Mouse (Mus musculus) hindbrain, postnatal 0 days (tissue): ENCODE measurements around the gene Arl6ip4. TPM values are rescaled to one million over a fixed set of nuclear protein-coding genes. Genes with fewer than 3 reads are reported as not detected.

Source experiments
- ATAC-seq: fragments of 200-750 bp; cut with Nextera tagmentation; 2 replicates; pipeline ENCODE4 v1.8.0; 2017; ENCODE audit warnings: mild to moderate bottlenecking, moderate TSS enrichment, moderate library complexity
- DNase-seq: peaks from one replicate; pipeline ENCODE4 v3.0.0-alpha.2; 2015; ENCODE audit warnings: low spot score
- H3K27ac ChIP-seq: fragments of 300-500 bp; sonication (generic); 2 replicates; pipeline ENCODE4 v1.5.1; 2014; ENCODE audit warnings: mild to moderate bottlenecking
- H3K27me3 ChIP-seq: fragments of 300-500 bp; sonication (generic); 2 replicates; pipeline ENCODE4 v1.6.1; 2014; ENCODE audit warnings: low read length, mixed read lengths; ENCODE audit not compliant: insufficient read depth
- H3K36me3 ChIP-seq: fragments of 300-500 bp; sonication (generic); 2 replicates; pipeline ENCODE4 v1.6.1; 2014; ENCODE audit warnings: low read length, mixed read lengths; ENCODE audit not compliant: insufficient read depth
- H3K4me1 ChIP-seq: fragments of 300-500 bp; sonication (generic); 2 replicates; pipeline ENCODE4 v1.6.1; 2014; ENCODE audit warnings: antibody characterized with exemption, low read length, mixed read lengths; ENCODE audit not compliant: insufficient read depth
- H3K4me2 ChIP-seq: fragments of 300-500 bp; sonication (generic); 2 replicates; pipeline ENCODE4 v1.6.1; 2014; ENCODE audit warnings: low read depth, mild to moderate bottlenecking, low read length, moderate library complexity, mixed read lengths
- H3K4me3 ChIP-seq: fragments of 300-500 bp; sonication (generic); 2 replicates; pipeline ENCODE4 v1.5.1; 2014; ENCODE audit warnings: low read length
- H3K9ac ChIP-seq: fragments of 300-500 bp; sonication (generic); replicated peaks from 2 replicates; pipeline ENCODE4 v1.6.1; 2014; ENCODE audit warnings: mild to moderate bottlenecking, low read length, moderate library complexity, mixed read lengths
- H3K9me3 ChIP-seq: fragments of 300-500 bp; sonication (generic); 2 replicates; pipeline ENCODE4 v1.6.1; 2016; ENCODE audit warnings: low read length, mixed read lengths
- CTCF ChIP-seq: IDR thresholded peaks from 2 replicates; pipeline ENCODE4 v1.5.1; 2016; ENCODE audit warnings: antibody characterized with exemption, control low read depth, low read depth
- WGBS: fragments of 180-500 bp; shearing (Covaris S2); extraction: QIAGEN DNeasy Blood & Tissue Kit; methylation state at CpG from one replicate; pipeline ENCODE4 v1.1.7; 2014; 5-methylcytosine and 5-hydroxymethylcytosine counted together
- polyA plus RNA-seq: library from polyadenylated mRNA; unstranded; fragments of >200 nt; fragmentation: Nextera tagmentation; extraction: Ambion mirVana; gene quantifications from 2 replicates; pipeline ENCODE4 v1.2.1, GENCODE M21; 2015
- total RNA-seq: library from RNA; depleted of rRNA; stranded (reverse); fragments of >200 nt; gene quantifications from 2 replicates; pipeline ENCODE4 v1.2.3, GENCODE M21; 2014

Arl6ip4 gene
- total and polyA plus RNA-seq, 2 experiments from 2014 or later, result 32.5 to 121 TPM

DNA sequence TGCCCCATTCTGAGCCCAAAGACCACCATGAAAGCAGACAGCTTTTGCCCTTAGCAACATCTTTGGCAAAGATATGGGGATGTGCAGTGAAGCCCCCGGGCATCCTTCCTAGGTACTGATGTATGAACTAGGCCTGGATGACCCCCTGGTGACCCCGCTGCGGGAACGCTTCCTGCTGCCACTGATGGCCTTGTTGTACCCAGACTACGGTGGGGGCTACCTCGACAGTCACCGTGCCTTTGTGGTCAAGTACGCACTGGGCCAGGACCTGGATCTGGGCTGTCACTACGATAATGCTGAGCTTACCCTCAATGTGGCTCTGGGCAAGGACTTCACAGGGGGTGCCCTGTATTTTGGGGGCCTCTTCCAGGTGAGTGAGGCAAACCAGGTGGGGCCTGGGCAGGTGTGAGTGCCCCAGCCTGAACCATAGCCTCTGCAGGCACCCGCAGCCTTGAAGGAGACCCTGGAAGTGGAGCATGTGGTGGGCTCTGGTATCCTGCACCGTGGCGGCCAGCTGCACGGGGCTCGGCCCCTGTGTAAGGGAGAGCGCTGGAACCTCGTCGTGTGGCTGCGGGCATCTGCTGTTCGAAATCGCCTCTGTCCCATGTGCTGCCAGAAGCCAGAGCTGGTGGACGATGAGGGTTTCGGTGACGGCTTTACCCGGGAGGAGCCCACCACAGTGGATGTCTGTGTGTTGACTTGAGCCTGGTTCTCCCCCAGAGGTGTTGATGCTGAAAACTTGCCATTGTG is 1.4 kb upstream of the Arl6ip4 start:
- no peak overlapping the region for H3K4me2 ChIP-seq
- no peaks in the 10 kb centered on the region; the same call in 1 of the 2 replicates for H3K36me3 ChIP-seq
- H3K27ac ChIP-seq, result no peak overlapping the region
- H3K9me3 ChIP-seq, result no peaks in the 10 kb centered on the region
- peaks cover 17% of the 10 kb centered on the region for H3K4me1 ChIP-seq
- ATAC-seq, result no peak
- 91% methylated on average over 24 of the region's 24 CpGs for WGBS
- no peaks in the 10 kb centered on the region for H3K27me3 ChIP-seq
- no peak for DNase-seq
- TF ChIP-seq CTCF, result no peak
- no peak overlapping the region for H3K4me3 ChIP-seq
- no peak overlapping the region for H3K9ac ChIP-seq

DNA sequence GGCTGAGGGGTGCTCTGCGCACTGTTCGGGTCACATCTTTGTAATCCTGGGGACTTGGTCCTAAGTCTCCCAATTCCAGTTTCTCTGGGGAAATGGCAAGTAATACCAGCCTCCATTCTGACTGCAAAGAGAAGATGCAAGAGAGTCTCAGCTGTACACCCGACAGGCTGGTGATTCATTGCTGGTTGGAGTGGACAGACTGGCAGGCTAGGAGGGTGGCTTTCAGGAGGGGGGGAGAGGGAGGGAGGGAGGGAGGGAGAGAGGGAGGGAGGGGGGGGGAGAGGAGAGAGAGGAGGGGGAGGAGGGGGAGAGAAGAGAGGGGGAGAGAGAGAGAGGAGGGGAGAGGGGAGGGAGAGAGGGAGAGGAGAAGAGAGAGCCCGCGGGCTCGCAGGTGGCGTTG is 358 bp upstream of the Arl6ip4 start:
- Histone ChIP-seq H3K9me3 (no peaks in the 10 kb centered on the region), H3K4me2 (peak overlapping the region; percentile 99), H3K27me3 (no peaks in the 10 kb centered on the region), H3K36me3 (peaks cover 10% of the 10 kb centered on the region; the same call in 1 of the 2 replicates), H3K9ac (peak overlapping the region; percentile 92), H3K27ac (peak overlapping the region; percentile 86; the same call in 1 of the 2 replicates), H3K4me3 (peak overlapping the region; percentile 91), H3K4me1 (peaks cover 17% of the 10 kb centered on the region)
- ATAC-seq (no peak), DNase-seq (no peak)
- WGBS, result 23% methylated on average over 7 of the region's 7 CpGs
- TF ChIP-seq CTCF, result no peak

- no peak for TF ChIP-seq CTCF
- 70% methylated on average over 5 of the region's 5 CpGs for WGBS
- Histone ChIP-seq H3K27ac (no peak overlapping the region), H3K4me3 (no peak overlapping the region), H3K9me3 (no peaks in the 10 kb centered on the region), H3K27me3 (no peaks in the 10 kb centered on the region), H3K4me2 (no peak overlapping the region), H3K36me3 (peaks cover 26% of the 10 kb centered on the region), H3K4me1 (peaks cover 10% of the 10 kb centered on the region), H3K9ac (no peak overlapping the region)
- no peak for ATAC-seq
- no peak for DNase-seq
Observed at GRCm38 (mm10) chr5:124119204-124119603, 3.3 kb downstream of the Arl6ip4 start.

DNA sequence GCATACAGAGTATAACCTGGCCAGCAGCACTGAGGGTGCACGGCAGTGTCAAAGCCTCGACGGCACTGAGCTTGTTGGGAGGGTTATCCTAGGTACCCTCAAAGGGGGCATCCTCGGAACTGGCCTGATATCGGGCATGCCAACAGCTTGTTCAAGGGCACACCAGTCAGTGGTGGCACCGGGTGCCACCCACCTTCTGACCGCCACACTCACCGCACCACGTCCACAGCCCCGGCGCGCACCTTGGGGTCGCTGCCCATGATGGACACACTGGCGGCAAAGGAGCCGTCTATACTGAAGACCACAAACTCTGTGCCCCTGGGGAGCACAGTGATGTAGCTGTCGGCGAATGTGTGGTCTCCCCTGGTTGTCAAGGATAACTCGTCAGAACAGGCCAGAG is 6.5 kb downstream of the Arl6ip4 start:
- ATAC-seq (no peak), DNase-seq (no peak)
- Histone ChIP-seq H3K27ac (no peak overlapping the region), H3K9me3 (no peaks in the 10 kb centered on the region), H3K4me1 (no peaks in the 10 kb centered on the region), H3K36me3 (peaks cover 37% of the 10 kb centered on the region), H3K27me3 (no peaks in the 10 kb centered on the region), H3K4me2 (no peak overlapping the region), H3K4me3 (no peak overlapping the region), H3K9ac (no peak overlapping the region)
- WGBS, result 84% methylated on average over 18 of the region's 18 CpGs
- TF ChIP-seq CTCF, result no peak

DNA sequence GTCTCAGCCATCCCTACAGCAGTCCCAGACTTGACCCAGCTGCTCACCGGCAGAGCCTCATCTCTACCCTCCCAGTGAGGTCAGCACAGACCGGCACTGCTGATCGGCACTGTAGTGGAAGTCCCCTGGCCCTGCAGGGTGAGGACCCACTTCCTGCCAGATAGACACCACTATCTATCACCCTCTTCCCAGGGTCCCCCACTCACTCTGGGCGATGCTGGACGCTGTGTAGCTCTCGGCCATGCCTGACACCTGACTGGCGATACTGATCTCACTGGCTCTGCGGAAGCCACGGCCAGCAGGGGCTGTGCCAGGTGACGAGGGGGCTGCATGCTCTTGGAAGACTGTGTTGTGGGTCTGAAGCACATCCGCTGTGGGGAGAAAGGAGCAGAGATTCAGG is 9.2 kb downstream of the Arl6ip4 start:
- no peaks in the 10 kb centered on the region for H3K4me1 ChIP-seq
- 90% methylated on average over 11 of the region's 11 CpGs for WGBS
- no peak overlapping the region for H3K9ac ChIP-seq
- TF ChIP-seq CTCF, result no peak
- ATAC-seq, result no peak
- no peak overlapping the region for H3K4me2 ChIP-seq
- no peak overlapping the region for H3K27ac ChIP-seq
- H3K36me3 ChIP-seq, result peaks cover 51% of the 10 kb centered on the region
- no peaks in the 10 kb centered on the region for H3K27me3 ChIP-seq
- no peak overlapping the region for H3K4me3 ChIP-seq
- no peak for DNase-seq
- H3K9me3 ChIP-seq, result no peaks in the 10 kb centered on the region

DNA sequence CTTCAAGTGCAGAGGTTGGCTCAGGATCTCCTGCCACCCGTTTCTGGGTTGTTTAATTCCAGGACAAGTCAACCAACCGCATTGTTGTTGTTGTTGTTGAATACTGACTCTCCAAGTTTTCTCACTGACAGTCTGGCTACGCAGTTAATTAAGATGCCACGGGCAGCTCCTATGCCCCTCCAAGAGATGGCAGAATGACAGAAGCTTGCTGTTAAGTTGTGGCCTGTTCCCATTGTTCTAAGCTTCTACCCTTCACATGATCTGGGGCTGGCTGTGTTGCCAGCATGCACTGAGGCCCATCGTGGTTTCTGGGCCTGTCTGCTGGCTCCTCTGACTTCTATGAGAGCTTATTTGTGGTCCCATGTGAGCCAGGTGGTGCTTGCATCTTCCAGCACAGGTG is 18.4 kb downstream of the Arl6ip4 start:
- H3K4me1 ChIP-seq, result no peaks in the 10 kb centered on the region
- no peaks in the 10 kb centered on the region for H3K9me3 ChIP-seq
- H3K4me2 ChIP-seq, result no peak overlapping the region
- 57% methylated on average over 5 of the region's 5 CpGs for WGBS
- no peak overlapping the region for H3K4me3 ChIP-seq
- peaks cover 38% of the 10 kb centered on the region; the same call in 1 of the 2 replicates for H3K36me3 ChIP-seq
- no peak overlapping the region for H3K27ac ChIP-seq
- 0 out of 2 replicates have a peak, but pooled peaks have one; percentile 1 for TF ChIP-seq CTCF
- DNase-seq (peak; percentile 56), ATAC-seq (no peak)
- no peak overlapping the region for H3K9ac ChIP-seq
- no peaks in the 10 kb centered on the region for H3K27me3 ChIP-seq

DNA sequence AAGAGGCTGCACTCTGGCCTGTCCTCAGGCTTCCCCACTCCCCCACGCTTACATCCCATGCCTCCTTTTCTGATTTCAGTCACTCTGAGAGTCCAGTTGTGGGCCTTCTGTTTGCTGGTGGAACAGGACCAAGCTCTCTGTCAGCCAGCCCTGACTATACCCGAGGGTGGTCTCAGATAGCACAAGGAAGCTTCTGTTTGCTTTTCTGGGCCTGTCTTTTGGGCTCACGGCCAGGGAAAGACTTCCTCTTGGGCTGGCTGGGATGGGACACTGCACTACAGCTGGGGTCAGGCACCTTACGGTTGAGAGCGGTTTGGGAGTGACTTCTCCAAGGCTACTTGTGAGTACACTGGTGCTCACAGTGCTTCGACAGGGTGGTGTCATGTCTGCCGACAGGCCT is 22.2 kb downstream of the Arl6ip4 start:
- WGBS, result 54% methylated on average over 7 of the region's 7 CpGs
- H3K4me1 ChIP-seq, result no peaks in the 10 kb centered on the region
- H3K4me2 ChIP-seq, result no peak overlapping the region
- H3K27ac ChIP-seq, result no peak overlapping the region
- H3K4me3 ChIP-seq, result no peak overlapping the region
- no peak overlapping the region for H3K9ac ChIP-seq
- no peaks in the 10 kb centered on the region for H3K27me3 ChIP-seq
- no peak for TF ChIP-seq CTCF
- DNase-seq, result peak; percentile 65
- ATAC-seq, result peak; percentile 84
- no peaks in the 10 kb centered on the region for H3K9me3 ChIP-seq
- peaks cover 53% of the 10 kb centered on the region for H3K36me3 ChIP-seq
